Mouse (Mus musculus) E14TG2a.4 (cell line): Measurements from ENCODE around the gene Gm3415.

ENCODE experiments used
- H3K27me3 ChIP-seq: 2 replicates; pipeline ENCODE4 v1.6.1; 2014; ENCODE audit warnings: low read length, control low read depth; ENCODE audit not compliant: insufficient read depth
- H3K36me3 ChIP-seq: 2 replicates; pipeline ENCODE4 v1.6.1; 2014; ENCODE audit warnings: low read length, control low read depth; ENCODE audit not compliant: insufficient read depth
- H3K4me1 ChIP-seq: replicated peaks from 2 replicates; pipeline ENCODE4 v1.6.1; 2014; ENCODE audit warnings: low read depth, low read length, control low read depth
- H3K4me3 ChIP-seq: replicated peaks from 2 replicates; pipeline ENCODE4 v1.5.1; 2014; ENCODE audit warnings: mild to moderate bottlenecking, low read length
- H3K9me3 ChIP-seq: 2 replicates; pipeline ENCODE4 v1.6.1; 2014; ENCODE audit warnings: low read length, control low read depth
- CTCF ChIP-seq: conservative IDR thresholded peaks from 2 replicates; pipeline ENCODE4 v1.5.1; 2014; ENCODE audit warnings: low read length
- NANOG ChIP-seq: IDR thresholded peaks from 2 replicates; pipeline ENCODE4 v1.6.1; 2014; ENCODE audit warnings: borderline replicate concordance, low read length, mixed read lengths
- POU5F1 ChIP-seq: IDR thresholded peaks from 2 replicates; pipeline ENCODE4 v1.6.1; 2014; ENCODE audit warnings: low read length, borderline replicate concordance

The Gm3415 gene

GRCm38 (mm10) chr5:146584156-146584477, 28.2 kb downstream of the Gm3415 start:
- TF ChIP-seq CTCF (no peak), NANOG (no peak), POU5F1 (no peak)
- H3K9me3 ChIP-seq, result no peaks in the 10 kb centered on the region
- no peaks in the 10 kb centered on the region for H3K36me3 ChIP-seq
- peak overlapping the region; percentile 80 for H3K4me3 ChIP-seq
- H3K4me1 ChIP-seq, result peaks cover 35% of the 10 kb centered on the region
- peaks cover 51% of the 10 kb centered on the region for H3K27me3 ChIP-seq

- Histone ChIP-seq H3K27me3 (peaks cover 51% of the 10 kb centered on the region), H3K4me3 (peak within 1 kb of the TSS; percentile 80), H3K9me3 (no peaks in the 10 kb centered on the region), H3K36me3 (no peaks in the 10 kb centered on the region), H3K4me1 (peaks cover 40% of the 10 kb centered on the region)
- no peak for TF ChIP-seq NANOG
- no peak for TF ChIP-seq CTCF
- no peak for TF ChIP-seq POU5F1
These were observed 28.8 kb downstream of the Gm3415 start, which contains the start of gene Gpr12 for GRCm38 (mm10) chr5:146584478-146585306. Gpr12 (minus strand) TSS chr5:146585239.

GRCm38 (mm10) chr5:146585307-146585651, 29.3 kb downstream of the Gm3415 start:
- Histone ChIP-seq H3K4me3 (peak overlapping the region; percentile 80), H3K36me3 (no peaks in the 10 kb centered on the region), H3K9me3 (no peaks in the 10 kb centered on the region), H3K27me3 (peaks cover 51% of the 10 kb centered on the region), H3K4me1 (peaks cover 46% of the 10 kb centered on the region)
- no peak for TF ChIP-seq NANOG
- no peak for TF ChIP-seq CTCF
- no peak for TF ChIP-seq POU5F1

- peaks cover 59% of the 10 kb centered on the region for H3K4me1 ChIP-seq
- H3K36me3 ChIP-seq, result no peaks in the 10 kb centered on the region
- no peaks in the 10 kb centered on the region for H3K9me3 ChIP-seq
- H3K27me3 ChIP-seq, result peaks cover 51% of the 10 kb centered on the region
- no peak overlapping the region for H3K4me3 ChIP-seq
- peak; percentile 56 for TF ChIP-seq CTCF
- no peak for TF ChIP-seq POU5F1
These were observed 30.6 kb downstream of the Gm3415 start for GRCm38 (mm10) chr5:146586357-146587070.

- H3K4me1 ChIP-seq, result peaks cover 48% of the 10 kb centered on the region
These were observed 35.1 kb downstream of the Gm3415 start for GRCm38 (mm10) chr5:146590987-146591386.

GRCm38 (mm10) chr5:146591636-146592035, 35.7 kb downstream of the Gm3415 start:
- peaks cover 43% of the 10 kb centered on the region for H3K4me1 ChIP-seq
- H3K4me3 ChIP-seq, result no peak overlapping the region
- H3K36me3 ChIP-seq, result no peaks in the 10 kb centered on the region
- H3K27me3 ChIP-seq, result peaks cover 12% of the 10 kb centered on the region
- no peak for TF ChIP-seq POU5F1
- TF ChIP-seq NANOG, result no peak
- no peak for TF ChIP-seq CTCF
- H3K9me3 ChIP-seq, result peaks cover 8% of the 10 kb centered on the region; the same call in 1 of the 2 replicates

More at GRCm38 (mm10) chr5:146590987-146591386, 35.1 kb downstream of the Gm3415 start:
- H3K4me3 ChIP-seq, result no peak overlapping the region
- peaks cover 18% of the 10 kb centered on the region for H3K27me3 ChIP-seq
- TF ChIP-seq CTCF (no peak), NANOG (no peak), POU5F1 (no peak)
- peaks cover 8% of the 10 kb centered on the region; the same call in 1 of the 2 replicates for H3K9me3 ChIP-seq
- H3K36me3 ChIP-seq, result no peaks in the 10 kb centered on the region

- peaks cover 41% of the 10 kb centered on the region for H3K4me1 ChIP-seq
- TF ChIP-seq POU5F1, result no peak
- no peak for TF ChIP-seq CTCF
- no peak for TF ChIP-seq NANOG
- no peaks in the 10 kb centered on the region for H3K36me3 ChIP-seq
- peaks cover 8% of the 10 kb centered on the region; the same call in 1 of the 2 replicates for H3K9me3 ChIP-seq
- H3K27me3 ChIP-seq, result peaks cover 9% of the 10 kb centered on the region
- no peak overlapping the region for H3K4me3 ChIP-seq
These were observed 36.6 kb downstream of the Gm3415 start for GRCm38 (mm10) chr5:146592580-146592979.

GRCm38 (mm10) chr5:146596612-146597502, 40.9 kb downstream of the Gm3415 start:
- Histone ChIP-seq H3K4me3 (no peak overlapping the region), H3K36me3 (no peaks in the 10 kb centered on the region), H3K9me3 (peaks cover 12% of the 10 kb centered on the region; the same call in 1 of the 2 replicates), H3K4me1 (peaks cover 13% of the 10 kb centered on the region), H3K27me3 (no peaks in the 10 kb centered on the region)
- TF ChIP-seq NANOG (no peak), POU5F1 (no peak), CTCF (no peak)

GRCm38 (mm10) chr5:146597503-146597874, 41.6 kb downstream of the Gm3415 start:
- Histone ChIP-seq H3K36me3 (no peaks in the 10 kb centered on the region), H3K4me1 (peaks cover 7% of the 10 kb centered on the region), H3K4me3 (no peak overlapping the region), H3K27me3 (no peaks in the 10 kb centered on the region), H3K9me3 (peaks cover 14% of the 10 kb centered on the region; the same call in 1 of the 2 replicates)
- TF ChIP-seq CTCF (no peak), NANOG (no peak), POU5F1 (no peak)
